Mouse (Mus musculus): Measurements from ENCODE around the gene Olfr263. TPM values are rescaled to one million over a fixed set of nuclear protein-coding genes. Genes with fewer than 3 reads are reported as not detected.

The Olfr263 gene
- polyA plus RNA-seq, 1 experiment from 2014 or later: not detected

- peak overlapping the region; percentile 72 for H3K4me3 ChIP-seq
- H3K27ac ChIP-seq: 0 out of 2 replicates have a peak overlapping the region, but pooled peaks have one; percentile 75
- under 1% methylated on average over 32 of the region's 32 CpGs for WGBS
- DNase-seq (ENCODE audit: low spot score): peak; percentile 92
- H3K27me3 ChIP-seq (ENCODE audit: insufficient read depth, poor library complexity, severe bottlenecking): no peaks in the 10 kb centered on the region
- H3K36me3 ChIP-seq: no peaks in the 10 kb centered on the region
- no peaks in the 10 kb centered on the region for H3K4me1 ChIP-seq
- H3K9me3 ChIP-seq: no peaks in the 10 kb centered on the region
These were observed 31.5 kb downstream of the Olfr263 start for GRCm38 (mm10) chr13:21160657-21161590.

DNA sequence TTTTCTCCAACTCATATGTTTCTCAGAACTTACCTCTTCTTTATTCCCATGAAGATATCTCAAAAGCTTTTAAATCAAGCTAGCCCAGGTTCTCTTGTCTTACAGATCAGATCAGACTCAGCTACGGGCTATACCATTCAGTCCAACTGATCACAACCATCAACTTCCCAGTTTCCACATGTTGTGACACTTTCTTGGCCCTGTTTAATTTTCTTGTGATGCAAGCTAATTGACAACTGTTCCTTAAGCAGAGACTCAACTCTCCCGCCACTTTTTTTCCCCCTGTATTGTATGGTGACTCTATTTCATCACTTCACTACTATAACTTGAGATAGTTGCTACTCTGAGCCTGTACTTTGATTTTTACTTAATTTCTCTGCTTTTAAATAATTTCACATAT, 32.2 kb downstream of the Olfr263 start:
- Histone ChIP-seq H3K27ac (no peak overlapping the region), H3K4me3 (peak overlapping the region; percentile 72), H3K4me1 (no peaks in the 10 kb centered on the region), H3K36me3 (no peaks in the 10 kb centered on the region), H3K9me3 (no peaks in the 10 kb centered on the region), H3K27me3 (ENCODE audit: insufficient read depth, poor library complexity, severe bottlenecking) (no peaks in the 10 kb centered on the region)
- no peak for DNase-seq (ENCODE audit: low spot score)
- WGBS: 50% methylated on average over 2 of the region's 2 CpGs

DNA sequence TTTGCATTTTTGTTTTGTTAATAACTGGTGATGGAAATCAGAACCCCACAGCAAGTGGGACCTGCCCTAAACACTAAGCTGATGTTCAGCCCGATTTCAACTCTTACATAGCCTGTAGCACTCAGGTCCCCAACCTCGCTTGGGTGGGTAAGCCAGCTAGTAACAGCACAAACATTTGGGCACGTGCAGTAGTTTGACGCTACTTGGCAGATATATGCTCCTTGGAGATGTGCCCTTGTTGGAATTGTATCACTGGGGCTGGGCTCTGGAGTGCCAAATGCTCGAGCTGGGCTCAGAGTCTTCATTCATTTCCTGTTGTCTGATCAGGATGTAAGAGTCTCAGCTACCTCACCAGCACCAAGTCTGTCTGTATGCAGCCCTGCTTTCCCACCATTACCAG, 33.2 kb downstream of the Olfr263 start:
- no peaks in the 10 kb centered on the region for H3K27me3 ChIP-seq (ENCODE audit: insufficient read depth, poor library complexity, severe bottlenecking)
- no peak overlapping the region for H3K27ac ChIP-seq
- H3K4me3 ChIP-seq: no peak overlapping the region
- no peaks in the 10 kb centered on the region for H3K9me3 ChIP-seq
- no peaks in the 10 kb centered on the region for H3K4me1 ChIP-seq
- DNase-seq (ENCODE audit: low spot score): no peak
- no peaks in the 10 kb centered on the region for H3K36me3 ChIP-seq
- WGBS: 51% methylated on average over 5 of the region's 5 CpGs

DNA sequence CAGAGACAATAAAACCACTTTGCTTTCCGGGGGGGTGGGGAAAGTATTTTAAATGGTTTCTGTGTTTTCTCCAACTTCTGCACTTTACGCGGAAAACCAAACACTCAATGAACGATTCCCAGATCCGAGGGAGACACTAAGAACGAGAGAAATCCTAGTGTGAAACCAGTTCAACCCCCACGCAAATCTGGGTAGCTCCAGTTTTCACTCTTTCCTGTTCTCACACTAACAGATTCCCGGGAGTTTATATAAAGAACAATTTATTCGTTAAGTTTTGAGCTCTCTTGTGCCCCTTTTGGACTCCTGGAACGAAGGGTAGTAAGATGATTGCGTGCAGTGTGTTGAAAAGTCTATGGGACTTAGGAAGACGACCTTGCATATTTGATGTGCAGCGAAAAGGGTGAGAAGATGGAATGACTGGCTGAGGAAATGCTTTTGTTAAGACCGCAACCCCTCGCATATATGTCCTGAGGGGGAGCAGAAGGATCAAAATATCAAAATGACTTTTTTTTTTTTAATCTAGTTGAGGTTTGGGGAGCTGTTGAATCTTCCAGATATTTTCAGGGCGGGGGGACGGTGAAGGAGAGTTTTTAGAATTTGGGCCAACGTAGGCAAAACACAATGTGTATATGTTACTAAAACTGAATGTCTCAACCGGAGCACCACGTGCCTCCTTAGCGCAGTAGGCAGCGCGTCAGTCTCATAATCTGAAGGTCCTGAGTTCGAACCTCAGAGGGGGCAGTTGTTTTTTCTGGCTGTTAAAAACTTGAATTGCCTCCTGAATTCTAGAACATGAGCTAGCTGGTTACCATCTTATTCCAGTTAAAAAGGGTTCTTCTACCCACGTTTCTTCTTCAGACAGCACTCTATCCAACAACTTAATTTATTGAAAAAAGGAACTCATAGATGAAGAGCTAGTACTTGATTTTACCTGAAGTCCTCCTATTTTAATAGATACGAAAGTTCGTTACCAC, 37.8 kb downstream of the Olfr263 start:
- 1% methylated on average over 27 of the region's 27 CpGs for WGBS
- H3K4me3 ChIP-seq: peak overlapping the region; percentile 71
- DNase-seq (ENCODE audit: low spot score): peak; percentile 89
- no peaks in the 10 kb centered on the region for H3K36me3 ChIP-seq
- H3K27me3 ChIP-seq (ENCODE audit: insufficient read depth, poor library complexity, severe bottlenecking): no peaks in the 10 kb centered on the region
- H3K4me1 ChIP-seq: peaks cover 9% of the 10 kb centered on the region; the same call in 1 of the 2 replicates
- no peaks in the 10 kb centered on the region for H3K9me3 ChIP-seq
- peak overlapping the region; percentile 16; the same call in 1 of the 2 replicates for H3K27ac ChIP-seq

DNA sequence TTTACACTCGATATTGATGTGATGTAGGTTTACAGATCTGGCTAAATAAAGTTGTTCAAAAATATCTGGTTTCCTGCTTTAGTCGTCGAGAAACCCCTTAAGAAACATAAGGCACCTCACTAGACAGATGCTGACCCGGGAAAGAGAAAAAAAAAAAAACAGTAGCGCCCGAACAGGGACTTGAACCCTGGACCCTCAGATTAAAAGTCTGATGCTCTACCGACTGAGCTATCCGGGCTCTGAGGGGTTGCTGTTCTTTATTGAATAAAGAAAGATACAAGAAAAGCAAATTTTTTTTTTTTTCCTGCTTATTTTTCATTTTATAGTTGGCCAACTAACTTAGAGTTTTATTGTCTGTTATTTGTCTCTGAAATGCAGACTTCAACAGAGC, 38.5 kb downstream of the Olfr263 start:
- Histone ChIP-seq H3K27ac (no peak overlapping the region), H3K4me1 (peaks cover 9% of the 10 kb centered on the region; the same call in 1 of the 2 replicates), H3K4me3 (peak overlapping the region; percentile 71), H3K27me3 (ENCODE audit: insufficient read depth, poor library complexity, severe bottlenecking) (no peaks in the 10 kb centered on the region), H3K9me3 (no peaks in the 10 kb centered on the region), H3K36me3 (no peaks in the 10 kb centered on the region)
- no peak for DNase-seq (ENCODE audit: low spot score)
- WGBS: under 1% methylated on average over 8 of the region's 8 CpGs

- WGBS: under 1% methylated on average over 16 of the region's 16 CpGs
These were observed 39.1 kb downstream of the Olfr263 start for GRCm38 (mm10) chr13:21168371-21169011.

DNA sequence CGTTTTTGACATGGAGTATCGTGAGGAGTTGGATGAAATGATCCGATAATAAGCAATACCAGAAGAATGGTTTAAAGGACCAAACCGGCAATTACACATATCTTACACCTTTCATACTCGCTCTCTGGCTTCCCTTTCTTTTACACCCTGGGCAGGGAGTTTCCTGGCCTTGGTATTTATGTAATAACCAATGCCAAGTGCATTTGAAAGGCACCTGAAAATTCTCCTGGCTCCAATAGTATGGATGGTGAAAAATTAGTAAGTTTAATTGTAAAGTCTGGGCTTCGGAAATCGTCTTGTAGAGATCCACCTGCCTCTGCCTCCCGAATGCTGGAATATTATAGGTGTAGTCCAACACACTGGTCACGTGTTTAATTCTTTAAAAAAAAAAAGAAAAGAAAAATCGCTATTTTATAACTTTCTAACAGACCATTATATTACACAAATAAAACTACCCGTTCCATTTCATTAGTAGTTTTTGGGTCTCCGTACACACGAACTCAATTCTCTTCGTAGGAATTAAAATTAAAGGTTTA, 39.8 kb downstream of the Olfr263 start:
- H3K9me3 ChIP-seq: no peaks in the 10 kb centered on the region

More at GRCm38 (mm10) chr13:21168371-21169011, 39.1 kb downstream of the Olfr263 start:
- H3K9me3 ChIP-seq: no peaks in the 10 kb centered on the region
- peak overlapping the region; percentile 71 for H3K4me3 ChIP-seq
- DNase-seq (ENCODE audit: low spot score): no peak
- H3K36me3 ChIP-seq: no peaks in the 10 kb centered on the region
- H3K27ac ChIP-seq: peak overlapping the region; percentile 36; the same call in 1 of the 2 replicates
- H3K27me3 ChIP-seq (ENCODE audit: insufficient read depth, poor library complexity, severe bottlenecking): no peaks in the 10 kb centered on the region
- peaks cover 9% of the 10 kb centered on the region; the same call in 1 of the 2 replicates for H3K4me1 ChIP-seq

GRCm38 (mm10) chr13:21169657-21170430, 40.4 kb downstream of the Olfr263 start:
- Histone ChIP-seq H3K9me3 (no peaks in the 10 kb centered on the region), H3K4me1 (peaks cover 9% of the 10 kb centered on the region; the same call in 1 of the 2 replicates), H3K27ac (no peak overlapping the region; the same call in 1 of the 2 replicates), H3K4me3 (peak overlapping the region; percentile 71), H3K27me3 (ENCODE audit: insufficient read depth, poor library complexity, severe bottlenecking) (no peaks in the 10 kb centered on the region), H3K36me3 (no peaks in the 10 kb centered on the region)
- under 1% methylated on average over 39 of the region's 39 CpGs for WGBS
- DNase-seq (ENCODE audit: low spot score): peak; percentile 86

More for the DNA sequence above, 39.8 kb downstream of the Olfr263 start:
- Histone ChIP-seq H3K4me3 (peak overlapping the region; percentile 71), H3K36me3 (no peaks in the 10 kb centered on the region), H3K27me3 (ENCODE audit: insufficient read depth, poor library complexity, severe bottlenecking) (no peaks in the 10 kb centered on the region), H3K4me1 (peaks cover 9% of the 10 kb centered on the region; the same call in 1 of the 2 replicates), H3K27ac (no peak overlapping the region)
- DNase-seq (ENCODE audit: low spot score): no peak
- WGBS: 4% methylated on average over 14 of the region's 14 CpGs

DNA sequence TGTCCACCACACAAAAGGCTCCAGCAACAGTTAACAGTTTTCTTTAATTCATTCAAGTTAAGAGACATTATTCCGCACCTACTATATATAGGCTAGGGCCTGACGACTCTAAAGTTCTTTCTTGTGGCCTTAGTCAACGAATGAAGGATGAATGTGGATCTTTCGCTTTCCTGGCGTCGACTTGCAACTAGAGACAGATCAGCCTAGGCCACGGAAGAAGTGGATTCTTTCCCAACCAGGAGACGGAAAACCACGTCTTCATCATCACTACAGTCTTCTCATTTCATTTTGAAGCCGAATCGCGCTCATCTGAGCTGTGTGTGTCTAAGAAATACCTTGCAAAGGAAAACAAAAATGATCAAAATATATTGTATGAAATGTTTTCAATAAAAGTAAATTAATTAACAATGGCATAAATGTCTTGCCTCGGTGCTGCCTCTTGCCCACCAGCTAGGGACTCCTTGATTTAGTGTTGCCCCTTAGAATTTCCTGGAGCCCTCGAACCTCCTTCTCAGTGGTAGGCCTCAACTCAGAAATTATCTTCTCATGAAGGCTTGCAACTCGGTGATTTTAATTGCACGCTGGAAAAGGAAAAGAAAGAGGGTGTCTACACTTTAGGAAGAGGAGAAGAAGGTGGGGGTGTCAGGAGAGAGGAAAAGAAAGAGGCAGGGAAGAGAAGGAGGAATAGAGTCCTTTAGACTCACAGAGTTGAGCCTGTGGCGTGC, 41.2 kb downstream of the Olfr263 start:
- DNase-seq (ENCODE audit: low spot score): no peak
- WGBS: 34% methylated on average over 17 of the region's 17 CpGs
- no peaks in the 10 kb centered on the region for H3K36me3 ChIP-seq
- no peaks in the 10 kb centered on the region for H3K9me3 ChIP-seq
- peaks cover 9% of the 10 kb centered on the region; the same call in 1 of the 2 replicates for H3K4me1 ChIP-seq
- H3K4me3 ChIP-seq: peak overlapping the region; percentile 71
- 0 out of 2 replicates have a peak overlapping the region, but pooled peaks have one; percentile 42 for H3K27ac ChIP-seq
- H3K27me3 ChIP-seq (ENCODE audit: insufficient read depth, poor library complexity, severe bottlenecking): no peaks in the 10 kb centered on the region

DNA sequence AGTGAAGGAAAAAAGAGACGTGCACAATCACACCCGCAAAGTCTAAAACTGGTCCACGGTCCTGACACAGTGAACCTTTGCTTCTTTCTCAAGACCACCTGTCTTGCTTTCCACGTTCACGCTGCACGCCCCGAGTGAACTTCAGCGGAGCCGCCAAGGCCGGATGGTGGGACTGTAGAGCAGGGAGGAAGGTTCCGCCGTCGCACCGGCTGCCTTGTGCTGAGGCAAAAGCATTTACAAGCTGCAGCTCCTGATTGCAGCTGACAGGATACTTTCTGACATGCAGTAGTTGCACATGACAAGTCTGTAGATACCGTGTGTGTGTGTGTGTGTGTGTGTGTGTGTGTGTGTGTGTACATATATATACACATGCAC, 41.7 kb downstream of the Olfr263 start:
- 0 out of 2 replicates have a peak overlapping the region, but pooled peaks have one; percentile 42 for H3K27ac ChIP-seq
- H3K9me3 ChIP-seq: no peaks in the 10 kb centered on the region
- peaks cover 9% of the 10 kb centered on the region; the same call in 1 of the 2 replicates for H3K4me1 ChIP-seq
- DNase-seq (ENCODE audit: low spot score): no peak
- H3K27me3 ChIP-seq (ENCODE audit: insufficient read depth, poor library complexity, severe bottlenecking): no peaks in the 10 kb centered on the region
- H3K36me3 ChIP-seq: no peaks in the 10 kb centered on the region
- 8% methylated on average over 15 of the region's 15 CpGs for WGBS
- H3K4me3 ChIP-seq: peak overlapping the region; percentile 71

Measured in heart, embryonic 10.5 days (tissue).